Mouse (Mus musculus): ENCODE measurements at regions not wholly inside any gene's neighbourhood (a gene's known extent, or its start where the extent isn't known, plus 50 kb on each side); places are given as distances from the start of the nearest gene placed in this dataset.

GRCm38 (mm10) chr12:29134326-29134725 lies 382.7 kb downstream of the Eipr1 start:
- Histone ChIP-seq H3K36me3 (replicated peaks; ENCODE audit: control insufficient read depth, insufficient read depth, low read depth, low read length) (no peaks in the 10 kb centered on the region), H3K9ac (replicated peaks; ENCODE audit: low read length) (no peak overlapping the region), H3K4me2 (ENCODE audit: low read depth, low read length) (no peak overlapping the region), H3K27ac (replicated peaks; ENCODE audit: low read depth, low read length) (no peak overlapping the region), H3K27me3 (ENCODE audit: control insufficient read depth, insufficient read depth, low read length) (no peaks in the 10 kb centered on the region), H3K4me1 (ENCODE audit: control insufficient read depth, insufficient read depth, low read length) (no peaks in the 10 kb centered on the region), H3K9me3 (replicated peaks; ENCODE audit: control insufficient read depth, low read length) (no peaks in the 10 kb centered on the region), H3K4me3 (ENCODE audit: low read depth, low read length) (no peak overlapping the region)
- ATAC-seq (replicated peaks; ENCODE audit: insufficient number of reproducible peaks, low FRiP score, low TSS enrichment, low read depth) (no peak), DNase-seq (ENCODE audit: low spot score) (no peak)
- 75% methylated on average over 2 of the region's 2 CpGs for WGBS

GRCm38 (mm10) chr12:29136850-29137268 lies 385.3 kb downstream of the Eipr1 start:
- 87% methylated on average over 5 of the region's 5 CpGs for WGBS
- Histone ChIP-seq H3K4me1 (ENCODE audit: control insufficient read depth, insufficient read depth, low read length) (no peaks in the 10 kb centered on the region), H3K27me3 (ENCODE audit: control insufficient read depth, insufficient read depth, low read length) (no peaks in the 10 kb centered on the region), H3K27ac (replicated peaks; ENCODE audit: low read depth, low read length) (no peak overlapping the region), H3K9ac (replicated peaks; ENCODE audit: low read length) (no peak overlapping the region), H3K9me3 (replicated peaks; ENCODE audit: control insufficient read depth, low read length) (no peaks in the 10 kb centered on the region), H3K4me2 (ENCODE audit: low read depth, low read length) (no peak overlapping the region), H3K36me3 (replicated peaks; ENCODE audit: control insufficient read depth, insufficient read depth, low read depth, low read length) (no peaks in the 10 kb centered on the region), H3K4me3 (ENCODE audit: low read depth, low read length) (no peak overlapping the region)
- no peak for DNase-seq (ENCODE audit: low spot score)
- 0 out of 2 replicates have a peak, but pooled peaks have one; percentile 48 for ATAC-seq (replicated peaks; ENCODE audit: insufficient number of reproducible peaks, low FRiP score, low TSS enrichment, low read depth)

GRCm38 (mm10) chr12:29137455-29137854 lies 385.9 kb downstream of the Eipr1 start:
- DNase-seq (ENCODE audit: low spot score): no peak
- no peaks in the 10 kb centered on the region for H3K4me1 ChIP-seq (ENCODE audit: control insufficient read depth, insufficient read depth, low read length)

GRCm38 (mm10) chr12:29140576-29140975 lies 387.6 kb upstream of the Myt1l start:
- DNase-seq (ENCODE audit: low spot score) (no peak), ATAC-seq (replicated peaks; ENCODE audit: insufficient number of reproducible peaks, low FRiP score, low TSS enrichment, low read depth) (no peak)
- Histone ChIP-seq H3K36me3 (replicated peaks; ENCODE audit: control insufficient read depth, insufficient read depth, low read depth, low read length) (no peaks in the 10 kb centered on the region), H3K9ac (replicated peaks; ENCODE audit: low read length) (no peak overlapping the region), H3K9me3 (replicated peaks; ENCODE audit: control insufficient read depth, low read length) (no peaks in the 10 kb centered on the region), H3K27me3 (ENCODE audit: control insufficient read depth, insufficient read depth, low read length) (no peaks in the 10 kb centered on the region), H3K4me3 (ENCODE audit: low read depth, low read length) (no peak overlapping the region), H3K4me1 (ENCODE audit: control insufficient read depth, insufficient read depth, low read length) (no peaks in the 10 kb centered on the region), H3K27ac (replicated peaks; ENCODE audit: low read depth, low read length) (no peak overlapping the region), H3K4me2 (ENCODE audit: low read depth, low read length) (no peak overlapping the region)
- whole genome bisulfite sequencing: 71% methylated on average over 3 of the region's 3 CpGs

More at GRCm38 (mm10) chr12:29137455-29137854, 385.9 kb downstream of the Eipr1 start:
- no peak overlapping the region for H3K4me3 ChIP-seq (ENCODE audit: low read depth, low read length)
- 81% methylated on average over 8 of the region's 8 CpGs for WGBS
- H3K36me3 ChIP-seq (replicated peaks; ENCODE audit: control insufficient read depth, insufficient read depth, low read depth, low read length): no peaks in the 10 kb centered on the region
- H3K27ac ChIP-seq (replicated peaks; ENCODE audit: low read depth, low read length): no peak overlapping the region
- no peaks in the 10 kb centered on the region for H3K9me3 ChIP-seq (replicated peaks; ENCODE audit: control insufficient read depth, low read length)
- H3K9ac ChIP-seq (replicated peaks; ENCODE audit: low read length): no peak overlapping the region
- H3K27me3 ChIP-seq (ENCODE audit: control insufficient read depth, insufficient read depth, low read length): no peaks in the 10 kb centered on the region
- H3K4me2 ChIP-seq (ENCODE audit: low read depth, low read length): no peak overlapping the region
- no peak for ATAC-seq (replicated peaks; ENCODE audit: insufficient number of reproducible peaks, low FRiP score, low TSS enrichment, low read depth)

GRCm38 (mm10) chr12:29141132-29141531 lies 387.1 kb upstream of the Myt1l start:
- DNase-seq (ENCODE audit: low spot score) (no peak), ATAC-seq (replicated peaks; ENCODE audit: insufficient number of reproducible peaks, low FRiP score, low TSS enrichment, low read depth) (no peak)
- no peak overlapping the region for H3K4me3 ChIP-seq (ENCODE audit: low read depth, low read length)
- no peaks in the 10 kb centered on the region for H3K9me3 ChIP-seq (replicated peaks; ENCODE audit: control insufficient read depth, low read length)
- no peaks in the 10 kb centered on the region for H3K4me1 ChIP-seq (ENCODE audit: control insufficient read depth, insufficient read depth, low read length)
- no peak overlapping the region for H3K9ac ChIP-seq (replicated peaks; ENCODE audit: low read length)
- H3K4me2 ChIP-seq (ENCODE audit: low read depth, low read length): no peak overlapping the region
- no peaks in the 10 kb centered on the region for H3K27me3 ChIP-seq (ENCODE audit: control insufficient read depth, insufficient read depth, low read length)
- H3K27ac ChIP-seq (replicated peaks; ENCODE audit: low read depth, low read length): no peak overlapping the region
- no peaks in the 10 kb centered on the region for H3K36me3 ChIP-seq (replicated peaks; ENCODE audit: control insufficient read depth, insufficient read depth, low read depth, low read length)
- WGBS: 71% methylated on average over 13 of the region's 13 CpGs

- Histone ChIP-seq H3K36me3 (replicated peaks; ENCODE audit: control insufficient read depth, insufficient read depth, low read depth, low read length) (no peaks in the 10 kb centered on the region), H3K4me2 (ENCODE audit: low read depth, low read length) (no peak overlapping the region), H3K9ac (replicated peaks; ENCODE audit: low read length) (no peak overlapping the region), H3K4me3 (ENCODE audit: low read depth, low read length) (no peak overlapping the region), H3K27me3 (ENCODE audit: control insufficient read depth, insufficient read depth, low read length) (no peaks in the 10 kb centered on the region), H3K4me1 (ENCODE audit: control insufficient read depth, insufficient read depth, low read length) (no peaks in the 10 kb centered on the region), H3K27ac (replicated peaks; ENCODE audit: low read depth, low read length) (no peak overlapping the region), H3K9me3 (replicated peaks; ENCODE audit: control insufficient read depth, low read length) (no peaks in the 10 kb centered on the region)
- ATAC-seq (replicated peaks; ENCODE audit: insufficient number of reproducible peaks, low FRiP score, low TSS enrichment, low read depth) (no peak), DNase-seq (ENCODE audit: low spot score) (no peak)
- 81% methylated on average over 8 of the region's 8 CpGs for WGBS
These were observed 386.3 kb upstream of the Myt1l start for GRCm38 (mm10) chr12:29141855-29142254.

- Histone ChIP-seq H3K4me1 (ENCODE audit: control insufficient read depth, insufficient read depth, low read length) (no peaks in the 10 kb centered on the region), H3K9me3 (replicated peaks; ENCODE audit: control insufficient read depth, low read length) (no peaks in the 10 kb centered on the region), H3K27me3 (ENCODE audit: control insufficient read depth, insufficient read depth, low read length) (no peaks in the 10 kb centered on the region), H3K9ac (replicated peaks; ENCODE audit: low read length) (no peak overlapping the region), H3K4me2 (ENCODE audit: low read depth, low read length) (no peak overlapping the region), H3K4me3 (ENCODE audit: low read depth, low read length) (no peak overlapping the region), H3K27ac (replicated peaks; ENCODE audit: low read depth, low read length) (no peak overlapping the region), H3K36me3 (replicated peaks; ENCODE audit: control insufficient read depth, insufficient read depth, low read depth, low read length) (no peaks in the 10 kb centered on the region)
- no peak for DNase-seq (ENCODE audit: low spot score)
- WGBS: 63% methylated on average over 8 of the region's 8 CpGs
- ATAC-seq (replicated peaks; ENCODE audit: insufficient number of reproducible peaks, low FRiP score, low TSS enrichment, low read depth): no peak
These were observed 384.9 kb upstream of the Myt1l start for GRCm38 (mm10) chr12:29143297-29143696.

- WGBS: 74% methylated on average over 1 of the region's 1 CpGs
- Histone ChIP-seq H3K4me1 (ENCODE audit: control insufficient read depth, insufficient read depth, low read length) (no peaks in the 10 kb centered on the region), H3K27me3 (ENCODE audit: control insufficient read depth, insufficient read depth, low read length) (no peaks in the 10 kb centered on the region), H3K9ac (replicated peaks; ENCODE audit: low read length) (no peak overlapping the region), H3K4me3 (ENCODE audit: low read depth, low read length) (no peak overlapping the region), H3K4me2 (ENCODE audit: low read depth, low read length) (no peak overlapping the region), H3K9me3 (replicated peaks; ENCODE audit: control insufficient read depth, low read length) (no peaks in the 10 kb centered on the region), H3K27ac (replicated peaks; ENCODE audit: low read depth, low read length) (no peak overlapping the region), H3K36me3 (replicated peaks; ENCODE audit: control insufficient read depth, insufficient read depth, low read depth, low read length) (no peaks in the 10 kb centered on the region)
- ATAC-seq (replicated peaks; ENCODE audit: insufficient number of reproducible peaks, low FRiP score, low TSS enrichment, low read depth): no peak
- DNase-seq (ENCODE audit: low spot score): no peak
These were observed 367.3 kb upstream of the Myt1l start for GRCm38 (mm10) chr12:29160920-29161319.

Measured in embryonic facial prominence, embryonic 11.5 days (tissue).